Mouse (Mus musculus) lung, postnatal 0 days (tissue): ENCODE measurements around the gene Exoc3l.

Experiments
- CTCF ChIP-seq: IDR thresholded peaks from 2 replicates; pipeline ENCODE4 v1.5.1; 2016; ENCODE audit warnings: antibody characterized with exemption, mild to moderate bottlenecking
- EP300 ChIP-seq: IDR thresholded peaks from 2 replicates; pipeline ENCODE4 v1.6.1; 2016; ENCODE audit warnings: antibody characterized with exemption, mild to moderate bottlenecking, control low read depth

GRCm38 (mm10) chr8:105275840-105276239, 20.1 kb downstream of the Exoc3l start, which contains the start of gene Nol3:
- no peak for TF ChIP-seq CTCF
- TF ChIP-seq EP300: no peak
